Mouse (Mus musculus) limb, embryonic 11.5 days (tissue): ENCODE data around the gene Lca5. TPM values are rescaled to one million over a fixed set of nuclear protein-coding genes. Genes with fewer than 3 reads are reported as not detected.

Source experiments
- ATAC-seq: fragments of 200-750 bp; cut with Nextera tagmentation; 2 replicates; pipeline ENCODE4 v1.8.0; 2017; ENCODE audit warnings: low read depth; ENCODE audit not compliant: insufficient number of reproducible peaks, low FRiP score, low TSS enrichment
- DNase-seq: peaks from one replicate; pipeline ENCODE4 v3.0.0-alpha.2; 2015; ENCODE audit warnings: low spot score
- H3K27ac ChIP-seq: fragments of 300-500 bp; sonication (generic); replicated peaks from 2 replicates; pipeline ENCODE4 v1.5.1; 2014; ENCODE audit warnings: low read depth, mild to moderate bottlenecking, low read length
- H3K27me3 ChIP-seq: fragments of 300-500 bp; sonication (generic); 2 replicates; pipeline ENCODE4 v1.6.1; 2014; ENCODE audit warnings: mild to moderate bottlenecking, low read length, mixed read lengths; ENCODE audit not compliant: control insufficient read depth, insufficient read depth
- H3K36me3 ChIP-seq: fragments of 300-500 bp; sonication (generic); 2 replicates; pipeline ENCODE4 v1.6.1; 2014; ENCODE audit warnings: mild to moderate bottlenecking, low read length, moderate library complexity, mixed read lengths; ENCODE audit not compliant: control insufficient read depth, insufficient read depth
- H3K4me1 ChIP-seq: fragments of 300-500 bp; sonication (generic); 2 replicates; pipeline ENCODE4 v1.6.1; 2014; ENCODE audit warnings: low read length, mixed read lengths; ENCODE audit not compliant: control insufficient read depth, insufficient read depth
- H3K4me2 ChIP-seq: fragments of 300-500 bp; sonication (generic); 2 replicates; pipeline ENCODE4 v1.6.1; 2014; ENCODE audit warnings: low read depth, mild to moderate bottlenecking, moderate library complexity; ENCODE audit not compliant: severe bottlenecking
- H3K4me3 ChIP-seq: fragments of 300-500 bp; sonication (generic); 2 replicates; pipeline ENCODE4 v1.5.1; 2014; ENCODE audit warnings: low read depth, low read length
- H3K9ac ChIP-seq: fragments of 300-500 bp; sonication (generic); 2 replicates; pipeline ENCODE4 v1.6.1; 2014; ENCODE audit warnings: mild to moderate bottlenecking, low read length
- H3K9me3 ChIP-seq: fragments of 300-500 bp; sonication (generic); 2 replicates; pipeline ENCODE4 v1.6.1; 2016; ENCODE audit warnings: low read length; ENCODE audit not compliant: control insufficient read depth
- WGBS: fragments of 180-500 bp; shearing (Covaris S2); extraction: QIAGEN DNeasy Blood & Tissue Kit; methylation state at CpG from one replicate; pipeline ENCODE4 v1.1.7; 2014; 5-methylcytosine and 5-hydroxymethylcytosine counted together
- polyA plus RNA-seq: library from polyadenylated mRNA; unstranded; fragments of >200 nt; fragmentation: Nextera tagmentation; extraction: Ambion mirVana; gene quantifications from 2 replicates; pipeline ENCODE4 v1.2.1, GENCODE M21; 2014

The Lca5 gene
- polyA plus RNA-seq, 1 experiment from 2014 or later = 24.1 TPM

DNA sequence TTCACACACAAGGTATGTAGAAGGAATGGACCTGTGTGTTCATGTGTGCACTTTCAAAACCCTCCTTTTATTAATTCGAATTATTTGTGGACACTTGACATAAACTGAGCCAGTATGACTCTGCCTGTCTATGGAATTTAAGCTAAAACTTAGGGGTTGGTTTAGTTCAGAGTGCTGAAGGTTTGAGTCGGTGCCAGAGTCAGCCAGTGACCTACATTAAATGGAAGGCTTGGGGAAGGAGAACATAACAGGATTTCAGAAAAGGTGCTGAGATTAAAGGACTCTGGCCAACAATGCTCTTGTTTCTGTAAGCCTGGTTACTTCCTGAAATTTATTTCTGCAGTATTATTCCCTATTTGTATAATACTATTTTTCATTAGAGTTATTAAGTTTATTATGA lies 28.9 kb upstream of the Lca5 start:
- no peak overlapping the region for H3K4me2 ChIP-seq
- no peak for DNase-seq
- H3K9me3 ChIP-seq = no peaks in the 10 kb centered on the region
- no peak for ATAC-seq
- no peaks in the 10 kb centered on the region for H3K4me1 ChIP-seq
- H3K9ac ChIP-seq = no peak overlapping the region
- no peak overlapping the region for H3K4me3 ChIP-seq
- H3K27ac ChIP-seq = no peak overlapping the region
- H3K27me3 ChIP-seq = no peaks in the 10 kb centered on the region
- H3K36me3 ChIP-seq = no peaks in the 10 kb centered on the region
- WGBS = 72% methylated on average over 2 of the region's 2 CpGs

GRCm38 (mm10) chr9:83447771-83448170 lies 6.8 kb upstream of the Lca5 start:
- Histone ChIP-seq H3K36me3 (no peaks in the 10 kb centered on the region), H3K4me2 (peak overlapping the region; percentile 64), H3K4me1 (no peaks in the 10 kb centered on the region), H3K27ac (no peak overlapping the region), H3K4me3 (peak overlapping the region; percentile 28), H3K9ac (peak overlapping the region; percentile 68), H3K9me3 (no peaks in the 10 kb centered on the region), H3K27me3 (no peaks in the 10 kb centered on the region)
- DNase-seq (peak; percentile 68), ATAC-seq (peak; percentile 61; the same call in 1 of the 2 replicates)
- 2% methylated on average over 22 of the region's 22 CpGs for WGBS

GRCm38 (mm10) chr9:83447176-83447575 lies 6.2 kb upstream of the Lca5 start:
- Histone ChIP-seq H3K4me2 (peak overlapping the region; percentile 64; the same call in 1 of the 2 replicates), H3K4me3 (0 out of 2 replicates have a peak overlapping the region, but pooled peaks have one; percentile 28), H3K27me3 (no peaks in the 10 kb centered on the region), H3K4me1 (no peaks in the 10 kb centered on the region), H3K27ac (no peak overlapping the region), H3K9ac (no peak overlapping the region), H3K9me3 (no peaks in the 10 kb centered on the region), H3K36me3 (no peaks in the 10 kb centered on the region)
- DNase-seq = peak; percentile 21
- 70% methylated on average over 9 of the region's 9 CpGs for WGBS
- no peak for ATAC-seq

GRCm38 (mm10) chr9:83437621-83438020 lies 3.3 kb downstream of the Lca5 start:
- Histone ChIP-seq H3K9ac (no peak overlapping the region), H3K4me2 (no peak overlapping the region), H3K9me3 (no peaks in the 10 kb centered on the region), H3K36me3 (no peaks in the 10 kb centered on the region), H3K27ac (no peak overlapping the region), H3K27me3 (no peaks in the 10 kb centered on the region), H3K4me1 (peaks cover 2% of the 10 kb centered on the region; the same call in 1 of the 2 replicates), H3K4me3 (no peak overlapping the region)
- ATAC-seq (no peak), DNase-seq (no peak)
- 89% methylated on average over 5 of the region's 5 CpGs for WGBS

DNA sequence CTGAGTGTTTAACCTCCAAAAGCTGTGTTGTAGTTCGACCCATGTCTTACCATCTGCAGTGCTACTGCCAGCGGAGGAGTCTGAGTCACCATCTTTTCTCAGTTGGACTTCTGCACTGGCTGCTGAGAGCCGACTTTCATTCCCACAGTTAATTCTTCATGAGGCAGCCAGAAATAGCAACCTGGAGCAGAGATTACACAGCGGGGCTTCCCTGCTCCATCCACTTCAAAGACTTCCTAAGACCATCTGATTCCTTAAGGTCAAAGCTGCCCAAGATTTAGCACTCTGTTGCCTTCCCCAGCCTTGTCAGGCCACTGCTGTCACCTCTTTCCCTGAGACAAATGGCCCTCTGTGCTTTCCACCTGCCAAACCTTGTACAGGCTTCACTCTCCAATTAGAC lies 6.4 kb downstream of the Lca5 start:
- Histone ChIP-seq H3K9me3 (no peaks in the 10 kb centered on the region), H3K9ac (no peak overlapping the region), H3K27me3 (no peaks in the 10 kb centered on the region), H3K4me3 (no peak overlapping the region), H3K4me1 (no peaks in the 10 kb centered on the region), H3K36me3 (no peaks in the 10 kb centered on the region), H3K4me2 (no peak overlapping the region), H3K27ac (no peak overlapping the region)
- ATAC-seq (no peak), DNase-seq (peak; percentile 23)
- 40% methylated on average over 4 of the region's 4 CpGs for WGBS

- Histone ChIP-seq H3K27ac (no peak overlapping the region), H3K36me3 (no peaks in the 10 kb centered on the region), H3K4me1 (no peaks in the 10 kb centered on the region), H3K27me3 (no peaks in the 10 kb centered on the region), H3K4me3 (no peak overlapping the region), H3K9me3 (no peaks in the 10 kb centered on the region), H3K9ac (no peak overlapping the region), H3K4me2 (no peak overlapping the region)
- WGBS = 68% methylated on average over 7 of the region's 7 CpGs
- DNase-seq (peak; percentile 49), ATAC-seq (no peak)
These were observed 7.3 kb downstream of the Lca5 start for GRCm38 (mm10) chr9:83433661-83434060.

- no peak for DNase-seq
- WGBS = 88% methylated on average over 4 of the region's 4 CpGs
These were observed 13.0 kb downstream of the Lca5 start for GRCm38 (mm10) chr9:83427926-83428325.

GRCm38 (mm10) chr9:83418965-83419364 lies 22.0 kb downstream of the Lca5 start:
- Histone ChIP-seq H3K27ac (no peak overlapping the region), H3K9ac (no peak overlapping the region), H3K4me1 (no peaks in the 10 kb centered on the region), H3K4me2 (no peak overlapping the region), H3K9me3 (no peaks in the 10 kb centered on the region), H3K27me3 (no peaks in the 10 kb centered on the region), H3K36me3 (peaks cover 3% of the 10 kb centered on the region; the same call in 1 of the 2 replicates), H3K4me3 (no peak overlapping the region)
- ATAC-seq (no peak), DNase-seq (no peak)
- 88% methylated on average over 5 of the region's 5 CpGs for WGBS

More at GRCm38 (mm10) chr9:83427926-83428325, 13.0 kb downstream of the Lca5 start:
- Histone ChIP-seq H3K36me3 (no peaks in the 10 kb centered on the region), H3K4me2 (no peak overlapping the region), H3K9me3 (no peaks in the 10 kb centered on the region), H3K27ac (no peak overlapping the region), H3K4me3 (no peak overlapping the region), H3K9ac (no peak overlapping the region), H3K27me3 (no peaks in the 10 kb centered on the region), H3K4me1 (no peaks in the 10 kb centered on the region)
- ATAC-seq = no peak

DNA sequence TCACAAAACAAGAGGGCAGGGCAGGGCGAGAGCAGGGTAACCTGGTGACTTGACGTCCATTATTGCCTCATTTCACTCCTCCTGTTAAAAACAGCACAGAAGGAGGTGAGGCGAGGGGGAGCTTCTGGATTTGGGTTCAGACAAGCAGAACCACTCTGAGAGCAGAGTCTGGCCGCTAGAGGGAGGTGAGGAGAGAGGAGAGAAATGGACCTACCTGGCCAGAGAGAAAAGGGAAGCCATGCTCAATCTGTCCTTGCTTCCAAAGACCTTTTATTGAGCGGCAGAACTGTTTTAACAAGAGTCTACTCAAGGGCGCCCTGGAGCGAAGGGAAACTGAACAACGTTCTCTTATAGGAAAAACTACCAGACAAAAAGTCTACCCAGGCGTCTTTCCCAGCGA lies 27.9 kb downstream of the Lca5 start:
- 0 out of 2 replicates have a peak, but pooled peaks cover 3% of the 10 kb centered on the region for H3K36me3 ChIP-seq
- H3K27ac ChIP-seq = no peak overlapping the region
- ATAC-seq = no peak
- H3K9me3 ChIP-seq = no peaks in the 10 kb centered on the region
- H3K4me1 ChIP-seq = no peaks in the 10 kb centered on the region
- WGBS = 77% methylated on average over 10 of the region's 10 CpGs
- no peaks in the 10 kb centered on the region for H3K27me3 ChIP-seq
- DNase-seq = no peak
- H3K4me3 ChIP-seq = no peak overlapping the region
- H3K4me2 ChIP-seq = no peak overlapping the region
- H3K9ac ChIP-seq = no peak overlapping the region
